Mouse (Mus musculus) embryonic facial prominence, embryonic 13.5 days (tissue): ENCODE results near the gene Pex5l. TPM values are rescaled to one million over a fixed set of nuclear protein-coding genes. Genes with fewer than 3 reads are reported as not detected.

Source experiments
- ATAC-seq: fragments of 200-750 bp; cut with Nextera tagmentation; 2 replicates; pipeline ENCODE4 v1.8.0; 2017; ENCODE audit warnings: low read depth; ENCODE audit not compliant: insufficient number of reproducible peaks, insufficient read depth, low FRiP score, low TSS enrichment
- H3K27ac ChIP-seq: fragments of 300-500 bp; sonication (generic); 2 replicates; pipeline ENCODE4 v1.5.1; 2015; ENCODE audit warnings: moderate library complexity, mild to moderate bottlenecking, inconsistent platforms
- H3K27me3 ChIP-seq: fragments of 300-500 bp; sonication (generic); 2 replicates; pipeline ENCODE4 v1.6.1; 2015; ENCODE audit warnings: mild to moderate bottlenecking, inconsistent platforms
- H3K36me3 ChIP-seq: fragments of 300-500 bp; sonication (generic); 2 replicates; pipeline ENCODE4 v1.6.1; 2015; ENCODE audit warnings: mild to moderate bottlenecking, inconsistent platforms
- H3K4me1 ChIP-seq: fragments of 300-500 bp; sonication (generic); 2 replicates; pipeline ENCODE4 v1.6.1; 2015; ENCODE audit warnings: inconsistent platforms
- H3K4me2 ChIP-seq: fragments of 300-500 bp; sonication (generic); 2 replicates; pipeline ENCODE4 v1.6.1; 2015; ENCODE audit warnings: moderate library complexity, mild to moderate bottlenecking, inconsistent platforms
- H3K4me3 ChIP-seq: fragments of 300-500 bp; sonication (generic); 2 replicates; pipeline ENCODE4 v1.5.1; 2015; ENCODE audit warnings: mild to moderate bottlenecking, inconsistent platforms
- H3K9ac ChIP-seq: fragments of 300-500 bp; sonication (generic); 2 replicates; pipeline ENCODE4 v1.6.1; 2015; ENCODE audit warnings: mild to moderate bottlenecking, inconsistent platforms
- H3K9me3 ChIP-seq: fragments of 300-500 bp; sonication (generic); 2 replicates; pipeline ENCODE4 v1.6.1; 2016; ENCODE audit warnings: inconsistent platforms
- WGBS: fragments of 180-500 bp; shearing (Covaris S2); methylation state at CpG from one replicate; pipeline ENCODE4 v1.1.7; 2015; ENCODE audit warnings: mixed read lengths; 5-methylcytosine and 5-hydroxymethylcytosine counted together
- polyA plus RNA-seq: library from polyadenylated mRNA; unstranded; fragments of >200 nt; fragmentation: Nextera tagmentation; extraction: Ambion mirVana; gene quantifications from 2 replicates; pipeline ENCODE4 v1.2.1, GENCODE M21; 2015

Pex5l gene
- polyA plus RNA-seq, 1 experiment from 2014 or later = 0.55 TPM

DNA sequence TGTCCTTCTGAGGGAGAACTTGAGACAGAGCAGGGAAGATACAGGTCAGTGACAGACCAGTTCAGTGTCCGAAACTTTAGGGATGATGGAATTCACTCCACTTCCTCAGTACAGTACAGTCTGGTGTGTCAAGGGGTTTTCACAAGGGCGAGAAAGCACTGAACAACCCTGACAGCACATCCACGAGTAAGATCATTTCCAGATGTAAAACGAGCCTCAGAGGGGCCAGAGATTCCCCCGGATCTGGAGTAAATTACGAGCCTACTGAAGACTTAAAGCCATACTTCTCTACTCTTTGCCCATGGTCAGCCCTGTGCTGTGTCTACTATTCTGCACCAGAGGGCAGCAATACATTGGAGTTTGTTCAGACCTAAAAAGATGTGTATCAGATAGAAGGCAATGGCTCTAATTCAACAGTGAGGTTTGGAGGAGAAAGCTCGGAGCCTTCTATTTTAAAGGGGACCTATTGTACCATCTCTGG, 232.9 kb downstream of the Pex5l start:
- Histone ChIP-seq H3K4me3 (no peak overlapping the region), H3K36me3 (peaks cover 14% of the 10 kb centered on the region), H3K9ac (no peak overlapping the region), H3K4me1 (peaks cover 20% of the 10 kb centered on the region), H3K27ac (peak overlapping the region; percentile 74), H3K4me2 (peak overlapping the region; percentile 40; the same call in 1 of the 2 replicates), H3K27me3 (no peaks in the 10 kb centered on the region), H3K9me3 (no peaks in the 10 kb centered on the region)
- 14% methylated on average over 7 of the region's 7 CpGs for WGBS
- ATAC-seq = peak; percentile 72

DNA sequence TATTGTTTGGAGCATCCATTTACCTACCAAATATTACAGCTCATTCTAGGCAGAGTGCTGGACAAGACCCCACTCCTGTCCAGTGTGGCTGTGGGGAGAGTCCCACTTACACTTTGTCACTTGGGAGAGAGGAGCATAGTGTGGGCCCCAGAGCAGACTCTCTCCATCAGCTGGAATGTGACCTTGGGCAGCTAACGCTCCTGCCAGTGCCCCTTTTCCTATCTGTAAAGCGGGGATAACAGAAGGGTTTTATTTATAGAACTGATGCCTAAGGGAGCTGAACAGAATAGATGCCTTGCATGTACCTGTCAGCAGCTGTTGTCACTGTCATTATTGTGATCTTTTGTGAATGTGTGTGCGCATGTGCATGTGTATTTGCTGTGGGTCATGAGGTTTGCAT, 234.6 kb downstream of the Pex5l start:
- Histone ChIP-seq H3K36me3 (no peaks in the 10 kb centered on the region), H3K4me3 (no peak overlapping the region), H3K4me2 (no peak overlapping the region), H3K4me1 (peaks cover 24% of the 10 kb centered on the region), H3K27ac (no peak overlapping the region), H3K27me3 (no peaks in the 10 kb centered on the region), H3K9ac (no peak overlapping the region), H3K9me3 (no peaks in the 10 kb centered on the region)
- WGBS = 82% methylated on average over 3 of the region's 3 CpGs
- no peak for ATAC-seq

DNA sequence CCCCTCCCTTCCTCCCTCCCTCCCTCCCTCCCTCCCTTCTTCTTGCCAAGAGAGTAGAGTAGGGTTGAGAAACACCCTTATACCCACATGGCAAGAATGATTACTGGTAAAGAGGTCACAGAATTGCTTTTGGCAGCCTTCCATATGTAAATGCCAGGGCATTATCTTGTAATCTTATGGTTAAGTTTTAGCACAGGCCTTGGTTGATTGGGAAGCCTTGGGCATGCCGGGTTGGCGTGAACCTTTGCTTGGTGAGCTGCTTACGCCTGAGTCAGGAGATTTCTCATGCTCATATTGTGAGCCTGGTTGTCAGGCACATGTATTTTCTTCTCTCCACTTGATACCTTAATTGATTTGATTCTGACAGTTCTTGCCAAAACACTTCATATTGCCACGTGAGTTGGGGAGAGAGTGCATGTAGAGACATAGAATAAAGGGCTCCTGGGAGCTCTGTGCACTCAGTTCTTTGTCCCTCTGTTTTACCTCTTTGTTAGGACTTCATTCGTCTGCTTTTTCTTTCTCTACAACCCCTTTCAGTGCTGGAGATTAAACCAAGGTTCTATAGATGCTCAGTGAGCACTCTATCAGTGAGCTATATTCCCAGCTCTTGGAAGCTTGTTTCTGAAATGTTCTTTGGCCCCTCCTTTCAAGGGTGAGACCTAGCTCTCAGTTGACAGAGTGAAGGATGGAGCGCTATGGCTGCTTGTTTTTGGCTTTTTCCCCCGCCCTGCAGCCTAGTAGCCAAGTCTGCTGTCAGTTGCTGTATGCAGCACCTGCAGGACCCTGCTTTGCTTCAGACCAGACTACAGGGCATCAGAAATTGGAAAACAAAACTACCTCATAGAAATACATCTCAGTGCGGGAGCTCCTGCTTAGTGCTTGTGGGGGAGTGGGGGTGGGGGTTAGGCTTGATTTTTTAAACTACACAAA, 236.9 kb downstream of the Pex5l start:
- WGBS = 72% methylated on average over 8 of the region's 8 CpGs
- no peak for ATAC-seq

DNA sequence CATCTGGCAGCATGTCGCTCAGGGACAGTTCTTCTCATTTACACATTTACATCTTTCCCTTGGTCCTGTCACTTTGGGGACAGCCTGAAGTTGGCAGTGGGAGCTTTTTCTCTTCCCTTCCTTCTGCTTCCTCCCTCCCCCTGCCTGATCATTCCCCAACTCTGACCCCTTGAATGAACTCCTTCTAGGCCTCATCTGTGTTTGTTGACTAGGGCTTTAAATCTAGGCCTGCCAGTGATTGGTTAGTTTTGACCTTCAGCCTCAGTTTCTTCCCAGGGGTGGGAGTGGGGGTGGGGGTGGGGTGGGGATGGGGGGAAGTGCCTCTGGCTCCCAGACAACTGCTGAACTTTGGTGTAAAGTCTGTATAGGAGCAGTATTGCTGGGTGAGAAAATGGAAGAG, 238.4 kb downstream of the Pex5l start:
- no peaks in the 10 kb centered on the region for H3K9me3 ChIP-seq
- 56% methylated on average over 1 of the region's 1 CpGs for WGBS
- ATAC-seq = no peak
- no peak overlapping the region for H3K4me3 ChIP-seq
- H3K4me2 ChIP-seq = no peak overlapping the region
- H3K27ac ChIP-seq = no peak overlapping the region
- no peaks in the 10 kb centered on the region for H3K27me3 ChIP-seq
- H3K9ac ChIP-seq = no peak overlapping the region
- H3K4me1 ChIP-seq = peaks cover 11% of the 10 kb centered on the region
- peaks cover 9% of the 10 kb centered on the region for H3K36me3 ChIP-seq

More for the DNA sequence above, 236.9 kb downstream of the Pex5l start:
- Histone ChIP-seq H3K36me3 (peaks cover 9% of the 10 kb centered on the region), H3K4me3 (no peak overlapping the region), H3K27me3 (no peaks in the 10 kb centered on the region), H3K4me1 (peaks cover 23% of the 10 kb centered on the region), H3K27ac (no peak overlapping the region), H3K9me3 (no peaks in the 10 kb centered on the region), H3K4me2 (no peak overlapping the region), H3K9ac (no peak overlapping the region)

DNA sequence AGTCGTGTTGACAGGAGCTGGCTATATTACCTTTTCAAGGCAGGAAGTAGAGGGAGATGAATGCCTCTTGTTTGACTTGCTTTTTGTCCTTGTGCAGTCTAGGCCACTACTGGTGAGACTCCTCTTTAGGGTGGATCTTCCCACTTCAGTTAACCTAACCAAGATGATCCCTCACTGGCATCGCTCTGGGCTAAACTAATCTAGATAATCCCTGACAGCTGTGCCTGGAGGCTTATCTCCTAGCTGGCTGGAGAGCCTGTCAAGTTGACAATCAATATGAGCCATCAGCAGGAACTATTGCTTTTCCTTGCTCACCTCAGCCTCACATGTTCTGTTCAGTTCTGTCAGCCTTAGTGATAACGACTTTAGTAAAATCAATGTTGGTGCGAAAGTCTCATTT, 239.6 kb downstream of the Pex5l start:
- peaks cover 9% of the 10 kb centered on the region for H3K36me3 ChIP-seq
- WGBS = 32% methylated on average over 4 of the region's 4 CpGs
- H3K9ac ChIP-seq = no peak overlapping the region
- peaks cover 6% of the 10 kb centered on the region; the same call in 1 of the 2 replicates for H3K4me1 ChIP-seq
- H3K9me3 ChIP-seq = no peaks in the 10 kb centered on the region
- ATAC-seq = no peak
- H3K27me3 ChIP-seq = no peaks in the 10 kb centered on the region
- H3K4me2 ChIP-seq = no peak overlapping the region
- no peak overlapping the region for H3K4me3 ChIP-seq
- no peak overlapping the region for H3K27ac ChIP-seq
